Mouse (Mus musculus): ENCODE measurements around the gene Sypl.

Gene Sypl

GRCm38 (mm10) chr12:32953596-32954215, at the start of gene Sypl:
Gene Sypl, plus strand, starts transcription at chr12:32953891.
- DNase-seq = peak; percentile 97 to 99

- no peak for DNase-seq
Observed at GRCm38 (mm10) chr12:32909686-32910085, 44.0 kb upstream of the Sypl start.

- DNase-seq = peak; percentile 55 to 72
Observed at GRCm38 (mm10) chr12:32910092-32910491, 43.6 kb upstream of the Sypl start.

GRCm38 (mm10) chr12:32910560-32911194, 43.0 kb upstream of the Sypl start:
- DNase-seq = peak; percentile 59

- DNase-seq = no peak
Observed at GRCm38 (mm10) chr12:32911569-32911968, 42.1 kb upstream of the Sypl start.

- DNase-seq = no peak
Observed at GRCm38 (mm10) chr12:32912772-32913171, 40.9 kb upstream of the Sypl start.

GRCm38 (mm10) chr12:32918683-32919082, 35.0 kb upstream of the Sypl start:
- no peak for DNase-seq

GRCm38 (mm10) chr12:32919091-32919490, 34.6 kb upstream of the Sypl start:
- DNase-seq = peak in 1 of 2 experiments; percentile 72

- DNase-seq = no peak
Observed at GRCm38 (mm10) chr12:32919527-32919926, 34.2 kb upstream of the Sypl start.

- peak; percentile 88 to 91 for DNase-seq
Observed at GRCm38 (mm10) chr12:32920185-32920788, 33.4 kb upstream of the Sypl start.

GRCm38 (mm10) chr12:32921071-32921470, 32.6 kb upstream of the Sypl start:
- no peak for DNase-seq

- no peak for DNase-seq
Observed at GRCm38 (mm10) chr12:32921532-32922131, 32.1 kb upstream of the Sypl start.

- DNase-seq = peak; percentile 64 to 67
Observed at GRCm38 (mm10) chr12:32924245-32924644, 29.4 kb upstream of the Sypl start.

GRCm38 (mm10) chr12:32926331-32927172, 27.1 kb upstream of the Sypl start:
- peak; percentile 46 to 77 for DNase-seq

GRCm38 (mm10) chr12:32927231-32927835, 26.4 kb upstream of the Sypl start:
- no peak for DNase-seq

- no peak for DNase-seq
Observed at GRCm38 (mm10) chr12:32928180-32928579, 25.5 kb upstream of the Sypl start.

- DNase-seq = peak; percentile 43 to 80
Observed at GRCm38 (mm10) chr12:32929831-32930513, 23.7 kb upstream of the Sypl start.

- no peak for DNase-seq
Observed at GRCm38 (mm10) chr12:32930566-32930965, 23.1 kb upstream of the Sypl start.

GRCm38 (mm10) chr12:32936246-32936946, 17.3 kb upstream of the Sypl start:
- peak; percentile 64 to 71 for DNase-seq

- DNase-seq = no peak
Observed at GRCm38 (mm10) chr12:32941141-32941540, 12.6 kb upstream of the Sypl start.

- peak; percentile 79 to 84 for DNase-seq
Observed at GRCm38 (mm10) chr12:32943347-32943746, 10.3 kb upstream of the Sypl start.

Measured in kidney, postnatal 25 days (tissue).